Mouse (Mus musculus): ENCODE measurements around the gene Ankrd36. TPM values are rescaled to one million over a fixed set of nuclear protein-coding genes. Genes with fewer than 3 reads are reported as not detected.
"Not testable (repeated sequence)": the region's sequence is repeated elsewhere in the genome, so short reads cannot be mapped to it uniquely, and the experiment has no call there.

The Ankrd36 gene
- total RNA-seq, 2 experiments from 2014 or later, result not detected

- no peak for DNase-seq (ENCODE audit: low spot score in 2 of 2)
These were observed 24.0 kb upstream of the Ankrd36 start for GRCm38 (mm10) chr11:5545457-5545856.

GRCm38 (mm10) chr11:5546693-5547092 lies 22.8 kb upstream of the Ankrd36 start:
- no peak for DNase-seq (ENCODE audit: low spot score in 2 of 2)

- DNase-seq (ENCODE audit: low spot score in 2 of 2), result no peak
These were observed 18.1 kb upstream of the Ankrd36 start for GRCm38 (mm10) chr11:5551430-5551829.

- no peak for DNase-seq (ENCODE audit: low spot score in 2 of 2)
These were observed 17.6 kb upstream of the Ankrd36 start for GRCm38 (mm10) chr11:5551931-5552330.

- DNase-seq (ENCODE audit: low spot score in 2 of 2), result no peak
These were observed 9.2 kb upstream of the Ankrd36 start for GRCm38 (mm10) chr11:5560273-5560672.

GRCm38 (mm10) chr11:5562625-5563268 lies 6.7 kb upstream of the Ankrd36 start:
- peak in 1 of 2 experiments; percentile 13 for DNase-seq (ENCODE audit: low spot score in 2 of 2)

- DNase-seq (ENCODE audit: low spot score in 2 of 2), result no peak
These were observed 5.6 kb upstream of the Ankrd36 start for GRCm38 (mm10) chr11:5563898-5564297.

GRCm38 (mm10) chr11:5565596-5565995 lies 3.9 kb upstream of the Ankrd36 start:
- DNase-seq (ENCODE audit: low spot score in 2 of 2), result no peak

- DNase-seq (ENCODE audit: low spot score in 2 of 2), result no peak
These were observed 3.0 kb upstream of the Ankrd36 start for GRCm38 (mm10) chr11:5566506-5566905.

GRCm38 (mm10) chr11:5567654-5568053 lies 1.8 kb upstream of the Ankrd36 start:
- no peak for DNase-seq (ENCODE audit: low spot score in 2 of 2)

GRCm38 (mm10) chr11:5568082-5568481 lies 1.4 kb upstream of the Ankrd36 start:
- DNase-seq (ENCODE audit: low spot score in 2 of 2), result no peak

- no peak for DNase-seq (ENCODE audit: low spot score in 2 of 2)
These were observed 2.4 kb downstream of the Ankrd36 start for GRCm38 (mm10) chr11:5571856-5572255.

GRCm38 (mm10) chr11:5573821-5574220 lies 4.3 kb downstream of the Ankrd36 start:
- no peak for DNase-seq (ENCODE audit: low spot score in 2 of 2)

- no peak for DNase-seq (ENCODE audit: low spot score in 2 of 2)
These were observed 5.6 kb downstream of the Ankrd36 start for GRCm38 (mm10) chr11:5575046-5575445.

- DNase-seq (ENCODE audit: low spot score in 2 of 2), result peak; percentile 25 to 72
These were observed 22.9 kb downstream of the Ankrd36 start for GRCm38 (mm10) chr11:5592336-5592735.

- no peak for DNase-seq (ENCODE audit: low spot score in 2 of 2)
These were observed 25.9 kb downstream of the Ankrd36 start for GRCm38 (mm10) chr11:5595381-5595791.

- DNase-seq (ENCODE audit: low spot score in 2 of 2), result no peak
These were observed 26.3 kb downstream of the Ankrd36 start for GRCm38 (mm10) chr11:5595792-5596191.

- no peak for DNase-seq (ENCODE audit: low spot score in 2 of 2)
These were observed 27.3 kb downstream of the Ankrd36 start for GRCm38 (mm10) chr11:5596756-5597155.

- peak; percentile 7 to 66 for DNase-seq (ENCODE audit: low spot score in 2 of 2)
These were observed 35.9 kb downstream of the Ankrd36 start for GRCm38 (mm10) chr11:5605421-5605820.

- not testable (repeated sequence) for DNase-seq (ENCODE audit: low spot score in 2 of 2)
These were observed 42.4 kb downstream of the Ankrd36 start for GRCm38 (mm10) chr11:5611918-5612317.

- DNase-seq (ENCODE audit: low spot score in 2 of 2), result peak in 1 of 2 experiments; percentile 47
These were observed 45.0 kb downstream of the Ankrd36 start for GRCm38 (mm10) chr11:5614453-5614852.

- no peak for DNase-seq (ENCODE audit: low spot score in 2 of 2)
These were observed 55.6 kb downstream of the Ankrd36 start for GRCm38 (mm10) chr11:5625101-5625500.

- peak; percentile 11 to 48 for DNase-seq (ENCODE audit: low spot score in 2 of 2)
These were observed 59.5 kb downstream of the Ankrd36 start for GRCm38 (mm10) chr11:5629033-5629432.

All from layer of hippocampus, adult 18-20 months (tissue).